Mouse (Mus musculus): ENCODE data around the gene Galnt10.

GRCm38 (mm10) chr11:57805047-57805446 lies 159.8 kb downstream of the Galnt10 start:
- TF ChIP-seq POLR2A (IDR thresholded peaks at IDR 0.05; ENCODE audit: low read depth, low read length) (no peak), CTCF (IDR thresholded peaks at IDR 0.05; ENCODE audit: extremely low read depth, insufficient read length, insufficient replicate concordance, low read depth, low read length) (no peak)
